ENCODE assay signal across 8 mouse cellular contexts in genomic region chr5:67727755-67728154, GRCm38 (mm10).
DNase-seq lines count a peak whose midpoint lies in the region; ATAC-seq and TF ChIP-seq lines count a peak whose summit lies in the region.

No protein-coding gene starts in this region.

- H3K4me2 ChIP-seq in kidney, embryonic 16.5 days (replicated peaks; ENCODE audit: low read depth, low read length): no peak overlapping the region
- H3K4me2 ChIP-seq in limb, embryonic 14.5 days (replicated peaks; ENCODE audit: low read depth, low read length, severe bottlenecking): no peak overlapping the region

- no peaks in the 10 kb centered on the region for H3K27me3 ChIP-seq in kidney, embryonic 16.5 days (ENCODE audit: insufficient read depth, low read length)
- no peaks in the 10 kb centered on the region for H3K27me3 ChIP-seq in limb, embryonic 14.5 days (ENCODE audit: control insufficient read depth, insufficient read depth, low read length)
- no peaks in the 10 kb centered on the region for H3K27me3 ChIP-seq in cerebellum, adult 2 months (ENCODE audit: control insufficient read depth, insufficient read depth, low read length)

- H3K36me3 ChIP-seq in kidney, embryonic 16.5 days (ENCODE audit: insufficient read depth, low read length): no peaks in the 10 kb centered on the region
- no peaks in the 10 kb centered on the region for H3K36me3 ChIP-seq in limb, embryonic 14.5 days (ENCODE audit: control insufficient read depth, insufficient read depth, low read length)

- no peak for TF ChIP-seq CTCF in cerebellum, adult 2 months (IDR thresholded peaks at IDR 0.05; ENCODE audit: borderline replicate concordance, insufficient read depth, low read depth, low read length)

- 4% methylated on average over 2 of the region's 2 CpGs for WGBS in kidney, embryonic 16.5 days
- 4% methylated on average over 2 of the region's 2 CpGs for WGBS in limb, embryonic 14.5 days
- WGBS in cerebellum, adult 2 months: 19% methylated on average over 2 of the region's 2 CpGs

- peaks cover 19% of the 10 kb centered on the region for H3K4me1 ChIP-seq in kidney, embryonic 16.5 days (ENCODE audit: insufficient read depth, low read length)
- H3K4me1 ChIP-seq in limb, embryonic 14.5 days (ENCODE audit: control insufficient read depth, insufficient read depth, low read length): no peaks in the 10 kb centered on the region
- H3K4me1 ChIP-seq in cerebellum, adult 2 months (ENCODE audit: control insufficient read depth, insufficient read depth, low read length): no peaks in the 10 kb centered on the region

- ATAC-seq in kidney, embryonic 16.5 days (ENCODE audit: low FRiP score, low TSS enrichment): no peak
- ATAC-seq in limb, embryonic 14.5 days (ENCODE audit: low FRiP score, low read depth): no peak

- no peaks in the 10 kb centered on the region for H3K9me3 ChIP-seq in kidney, embryonic 16.5 days (ENCODE audit: low read length)
- no peaks in the 10 kb centered on the region for H3K9me3 ChIP-seq in limb, embryonic 14.5 days (ENCODE audit: control insufficient read depth, low read length)

- peak overlapping the region; percentile 47; the same call in 1 of the 2 replicates for H3K27ac ChIP-seq in kidney, embryonic 16.5 days (ENCODE audit: low read length)
- no peak overlapping the region for H3K27ac ChIP-seq in limb, embryonic 14.5 days (replicated peaks; ENCODE audit: low read depth, low read length)
- no peak overlapping the region for H3K27ac ChIP-seq in cerebellum, adult 2 months (ENCODE audit: insufficient read depth, low read length)

- DNase-seq in adrenal gland, postnatal 10 days: peak; percentile 9
- no peak for DNase-seq in adrenal gland, postnatal 4 days (ENCODE audit: low spot score in 2 of 2)
- no peak for DNase-seq in kidney, adult 18-20 months
- peak; percentile 17 for DNase-seq in R1 (ENCODE audit: low read depth, low spot score)
- DNase-seq in limb, embryonic 14.5 days (ENCODE audit: low spot score): peak; percentile 81
- DNase-seq in cerebellum, adult 2 months: no peak
- DNase-seq in liver: no peak

- no peak overlapping the region for H3K9ac ChIP-seq in kidney, embryonic 16.5 days (replicated peaks; ENCODE audit: low read length)
- no peak overlapping the region for H3K9ac ChIP-seq in limb, embryonic 14.5 days (ENCODE audit: low read depth, low read length, severe bottlenecking)

- H3K4me3 ChIP-seq in kidney, embryonic 16.5 days (ENCODE audit: low read length): no peak overlapping the region
- H3K4me3 ChIP-seq in limb, embryonic 14.5 days (replicated peaks; ENCODE audit: low read length): no peak overlapping the region
- H3K4me3 ChIP-seq in cerebellum, adult 2 months (replicated peaks; ENCODE audit: insufficient read depth, low read depth, low read length): no peak overlapping the region

- TF ChIP-seq POLR2A in limb, embryonic 14.5 days (IDR thresholded peaks at IDR 0.05; ENCODE audit: borderline replicate concordance, extremely low read depth, insufficient read depth, insufficient read length): no peak
- TF ChIP-seq POLR2A in cerebellum, adult 2 months (IDR thresholded peaks at IDR 0.05; ENCODE audit: borderline replicate concordance, insufficient read depth, low read length): no peak

Comparison
In these comparisons a context has a peak if more than half of its experiments do, and no peak if none do; other contexts are left out.
1. DNase-seq: peak in adrenal gland, postnatal 10 days (single experiment), R1 (single experiment) and limb, embryonic 14.5 days (single experiment); none in adrenal gland, postnatal 4 days (0 of 2), kidney, adult 18-20 months (single experiment), cerebellum, adult 2 months (0 of 2) and liver (single experiment).